Mouse (Mus musculus) adipocyte (in vitro differentiated cells): Measurements from ENCODE around the gene Sec14l2.

Experiments used
- DNase-seq: peaks from one replicate; pipeline ENCODE4 v3.0.0-alpha.2; 2016; ENCODE audit warnings: low spot score

Gene Sec14l2

DNA sequence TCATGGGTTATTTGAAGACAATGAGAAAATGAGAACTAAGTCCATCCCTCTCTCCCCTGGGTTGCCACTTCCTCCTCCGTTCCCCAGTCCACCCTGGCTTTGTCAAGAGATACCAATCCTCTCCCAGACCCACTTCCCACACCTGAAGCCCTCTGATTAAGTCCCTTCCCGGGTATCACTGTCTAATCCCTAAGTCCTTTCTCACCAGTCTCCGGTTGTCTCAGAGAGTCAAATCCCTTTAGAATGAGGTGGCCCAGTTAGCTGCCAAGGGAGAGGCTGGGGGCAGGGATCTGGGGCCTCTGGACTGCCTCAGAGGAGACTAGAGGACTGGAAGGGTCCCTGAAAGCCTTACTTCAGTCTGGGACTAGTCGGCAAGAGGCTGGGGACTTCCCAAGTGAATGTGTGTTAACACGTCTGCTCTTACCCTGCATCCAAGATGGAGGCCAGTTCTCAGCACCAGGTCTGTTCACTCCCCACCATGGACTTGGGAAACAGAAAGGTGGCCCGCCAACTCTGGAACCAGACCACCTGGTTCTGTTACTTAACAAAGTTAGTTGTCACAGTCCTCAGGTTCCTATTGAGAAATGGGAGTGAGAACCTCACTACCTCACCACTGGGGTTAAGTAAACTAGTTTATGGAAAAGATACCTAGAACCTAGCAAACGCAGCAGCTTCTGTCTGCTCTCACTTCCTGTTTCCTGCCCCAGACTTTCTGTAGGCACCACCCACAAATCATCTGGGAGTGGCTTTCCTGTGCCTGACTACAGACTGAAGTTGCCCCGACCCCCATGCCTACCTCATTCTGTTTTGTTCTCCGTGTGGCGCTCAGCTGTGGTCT is at the start of gene Sec14l2:
TSS of gene Sec14l2 (minus strand) at position 674 of the 838 bp plus-strand sequence.
- DNase-seq = no peak

- DNase-seq = no peak
These were observed 43.4 kb upstream of the Sec14l2 start for GRCm38 (mm10) chr11:4166467-4167090.

DNA sequence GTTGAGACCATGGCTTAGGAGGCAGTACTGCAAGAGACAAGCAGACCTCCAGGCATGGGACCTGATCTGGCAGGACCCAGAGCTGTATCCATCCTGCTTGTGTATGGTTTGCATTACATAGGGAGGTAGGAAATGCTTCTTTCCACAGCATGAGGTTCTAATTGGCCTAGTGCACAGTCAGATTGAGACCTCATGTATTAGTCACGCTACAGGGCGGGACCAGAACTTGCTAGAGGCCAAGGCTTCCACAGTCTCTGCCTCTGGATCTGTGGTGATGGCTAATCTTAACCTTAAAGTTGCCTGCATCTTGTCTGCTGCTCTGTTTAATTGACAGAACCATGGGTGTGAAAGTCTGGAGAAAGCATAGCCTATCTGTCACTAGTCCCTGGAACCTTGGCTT is 41.5 kb upstream of the Sec14l2 start:
- no peak for DNase-seq

- no peak for DNase-seq
These were observed 37.7 kb upstream of the Sec14l2 start for GRCm38 (mm10) chr11:4160758-4161480.

GRCm38 (mm10) chr11:4159808-4160708 is 36.8 kb upstream of the Sec14l2 start, which contains the start of the genes Ccdc157 and Sf3a1:
Ccdc157 (minus strand) TSS chr11:4160293.
Sf3a1 (plus strand) TSS chr11:4160350.
- DNase-seq = peak; percentile 91

DNA sequence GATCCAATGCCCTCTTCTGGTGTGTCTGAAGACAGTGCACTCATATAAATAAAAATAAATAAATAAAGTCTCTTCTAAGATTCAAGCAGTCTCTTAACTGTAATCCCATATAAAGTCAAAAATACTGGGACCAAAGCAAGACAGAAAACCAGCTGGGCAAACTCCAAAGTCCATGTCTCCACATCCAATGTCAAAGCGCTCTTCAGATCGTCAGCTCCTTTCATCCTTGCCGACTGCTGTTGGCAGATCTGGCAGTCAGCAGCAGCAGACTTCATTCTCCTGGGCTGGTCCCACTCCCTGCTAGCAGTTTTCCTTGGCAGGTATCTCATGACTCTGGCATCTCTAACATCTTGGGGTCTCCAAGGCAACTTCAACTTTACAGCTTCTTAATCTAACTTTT is 35.5 kb upstream of the Sec14l2 start:
- DNase-seq = no peak

DNA sequence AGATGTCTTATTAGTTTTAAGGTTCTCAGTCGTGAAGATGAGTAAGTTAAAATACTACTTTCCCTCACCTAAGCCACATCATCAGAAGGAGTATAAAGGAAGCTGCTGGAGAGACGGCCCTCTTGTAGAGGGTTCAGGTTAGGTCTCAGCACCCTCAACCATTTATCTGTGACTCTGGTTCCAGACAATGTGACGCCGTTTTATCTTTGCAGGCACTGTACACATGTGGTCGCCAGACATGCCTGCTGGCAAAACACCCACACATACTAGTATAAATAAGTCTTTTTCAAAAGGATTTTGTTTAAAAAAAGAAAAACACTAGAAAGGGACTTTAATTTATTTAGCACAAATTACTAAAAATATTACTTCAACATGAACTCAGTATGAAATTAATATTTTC is 32.4 kb upstream of the Sec14l2 start:
- no peak for DNase-seq

DNA sequence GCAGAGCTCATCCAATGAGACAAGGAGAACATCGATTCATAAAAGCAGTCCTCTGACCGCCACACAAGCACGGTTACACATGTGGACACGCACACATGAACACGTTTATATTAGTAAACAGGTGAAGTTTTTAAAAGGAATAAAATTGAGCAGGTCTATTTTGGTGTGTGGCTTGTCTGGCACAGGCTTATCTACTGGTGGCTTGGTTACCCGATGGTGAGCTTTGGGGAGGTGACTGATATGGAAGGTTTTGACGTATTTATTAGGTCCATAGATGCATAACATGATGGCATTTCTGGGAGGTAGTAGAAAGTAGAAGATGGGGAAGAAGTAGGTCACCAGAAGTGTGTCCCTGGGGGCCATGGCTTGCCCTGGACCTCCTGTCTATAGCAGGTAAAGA is 30.5 kb upstream of the Sec14l2 start:
- DNase-seq = no peak

GRCm38 (mm10) chr11:4149886-4150285 is 26.7 kb upstream of the Sec14l2 start:
- no peak for DNase-seq

- no peak for DNase-seq
These were observed 25.4 kb upstream of the Sec14l2 start for GRCm38 (mm10) chr11:4148536-4149156.

GRCm38 (mm10) chr11:4148120-4148519 is 24.9 kb upstream of the Sec14l2 start:
- DNase-seq = no peak

DNA sequence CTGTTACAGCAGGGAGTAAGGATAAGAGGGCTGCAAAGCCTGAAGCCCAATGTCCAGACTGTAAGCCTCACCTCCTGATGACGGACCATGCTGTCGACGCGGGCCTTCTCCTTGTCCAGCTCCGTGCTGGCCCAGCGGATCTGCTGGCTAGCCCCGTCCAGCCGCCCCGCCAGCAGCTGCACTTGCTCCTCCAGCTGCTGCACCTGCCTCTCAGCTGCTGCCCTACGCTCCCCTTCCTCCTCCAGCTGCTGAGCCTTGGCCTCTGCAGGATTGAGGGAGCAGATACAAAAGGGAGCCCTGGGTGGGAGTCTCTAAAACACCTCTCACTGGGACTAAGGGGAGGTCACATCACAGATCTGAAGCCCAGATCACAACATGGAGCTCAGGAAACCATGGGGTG is 23.9 kb upstream of the Sec14l2 start:
- DNase-seq = no peak

GRCm38 (mm10) chr11:4146381-4146780 is 23.2 kb upstream of the Sec14l2 start:
- DNase-seq = no peak

- DNase-seq = no peak
These were observed 20.3 kb upstream of the Sec14l2 start for GRCm38 (mm10) chr11:4143281-4144062.

DNA sequence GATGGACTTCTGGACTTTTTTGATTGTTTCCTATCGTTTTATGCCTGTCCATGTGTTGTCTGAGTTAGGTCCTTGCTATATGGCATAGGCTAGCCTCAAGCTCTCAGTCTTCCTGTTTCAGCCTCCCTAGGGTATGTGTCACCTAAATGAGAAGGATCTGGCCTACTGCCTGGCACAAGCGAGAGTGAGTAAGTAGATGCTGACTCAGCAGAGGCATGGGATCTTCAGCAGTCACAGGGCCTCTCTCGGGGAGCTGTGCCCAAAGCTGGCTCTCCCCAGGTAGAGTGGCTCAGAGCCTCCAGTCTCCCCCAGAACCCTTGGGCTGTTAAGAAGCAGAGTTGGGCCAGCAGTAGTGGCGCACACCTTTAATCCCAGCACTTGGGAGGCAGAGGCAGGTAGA is 19.1 kb upstream of the Sec14l2 start:
- DNase-seq = no peak

DNA sequence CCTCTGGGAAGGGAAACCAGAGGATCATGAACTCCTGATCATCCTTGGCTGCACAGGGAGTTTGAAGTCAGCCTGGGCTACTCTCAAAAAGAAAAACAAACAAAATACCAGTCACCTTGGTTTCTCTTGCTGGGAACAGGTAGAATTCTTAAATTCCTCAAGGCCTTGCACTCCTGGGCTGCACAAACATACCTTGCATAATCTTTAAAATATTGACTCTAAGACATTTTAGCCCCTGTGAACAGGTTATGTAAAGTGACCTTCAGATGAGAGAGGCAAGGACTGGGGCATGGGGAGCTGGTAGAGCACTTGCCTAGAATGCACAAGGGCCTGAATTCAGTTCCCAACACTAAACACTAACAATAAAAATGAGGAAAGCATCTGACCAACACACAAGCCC is 18.3 kb upstream of the Sec14l2 start:
- no peak for DNase-seq

GRCm38 (mm10) chr11:4138964-4139363 is 15.7 kb upstream of the Sec14l2 start:
- DNase-seq = no peak

- peak; percentile 93 for DNase-seq
These were observed 12.0 kb upstream of the Sec14l2 start, which contains the start of gene Rnf215 for GRCm38 (mm10) chr11:4134986-4135935. Rnf215 (plus strand) TSS chr11:4135202.

DNA sequence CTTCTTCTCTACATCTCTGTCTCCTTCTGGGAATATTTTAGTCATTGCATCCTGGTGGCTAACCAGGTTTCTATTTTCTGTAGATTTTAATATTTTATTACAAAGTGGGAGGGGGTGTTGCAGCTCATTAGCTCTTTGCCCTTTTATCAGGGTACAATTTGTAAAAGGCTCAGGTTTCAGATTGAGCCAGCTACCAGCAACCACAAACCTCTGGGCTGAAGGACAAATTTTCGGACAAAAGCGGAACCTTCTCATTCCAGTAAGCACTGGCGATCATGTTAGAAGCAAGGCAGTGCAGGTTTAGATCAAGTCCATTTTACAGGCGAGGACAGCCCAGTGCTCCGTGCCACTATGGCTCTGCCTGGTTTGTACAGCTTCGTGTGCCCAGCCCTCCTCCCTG is 11.2 kb upstream of the Sec14l2 start:
- DNase-seq = no peak
